Mouse (Mus musculus) stomach, postnatal 0 days (tissue): ENCODE data around the gene Mesp1.

ENCODE experiments used
- CTCF ChIP-seq: IDR thresholded peaks from 2 replicates; pipeline ENCODE4 v1.5.1; 2016; ENCODE audit warnings: antibody characterized with exemption, low read depth, mild to moderate bottlenecking, moderate library complexity
- EP300 ChIP-seq: optimal IDR thresholded peaks from 2 replicates; pipeline ENCODE3; 2016; ENCODE audit warnings: antibody characterized with exemption

GRCm38 (mm10) chr7:79837247-79837646, 43.7 kb upstream of the Mesp1 start:
- TF ChIP-seq CTCF (no peak), EP300 (no peak)
